Mouse (Mus musculus) heart, embryonic 13.5 days (tissue): ENCODE results near the gene Mcm3ap. TPM values are rescaled to one million over a fixed set of nuclear protein-coding genes. Genes with fewer than 3 reads are reported as not detected.

Experiments
- ATAC-seq: fragments of 200-750 bp; cut with Nextera tagmentation; 2 replicates; pipeline ENCODE4 v1.8.0; 2017; ENCODE audit warnings: moderate TSS enrichment; ENCODE audit not compliant: insufficient number of reproducible peaks, low FRiP score, low TSS enrichment; ENCODE audit errors: extremely low read depth
- H3K27ac ChIP-seq: fragments of 300-500 bp; sonication (generic); replicated peaks from 2 replicates; pipeline ENCODE4 v1.5.1; 2015; ENCODE audit warnings: moderate library complexity, mild to moderate bottlenecking, inconsistent platforms
- H3K27me3 ChIP-seq: fragments of 300-500 bp; sonication (generic); replicated peaks from 2 replicates; pipeline ENCODE4 v1.6.1; 2015; ENCODE audit warnings: mild to moderate bottlenecking, inconsistent platforms
- H3K36me3 ChIP-seq: fragments of 300-500 bp; sonication (generic); 2 replicates; pipeline ENCODE4 v1.6.1; 2015; ENCODE audit warnings: mild to moderate bottlenecking, inconsistent platforms
- H3K4me1 ChIP-seq: fragments of 300-500 bp; sonication (generic); 2 replicates; pipeline ENCODE4 v1.6.1; 2015; ENCODE audit warnings: inconsistent platforms
- H3K4me2 ChIP-seq: fragments of 300-500 bp; sonication (generic); 2 replicates; pipeline ENCODE4 v1.6.1; 2015; ENCODE audit warnings: inconsistent platforms, mild to moderate bottlenecking, moderate library complexity
- H3K4me3 ChIP-seq: fragments of 300-500 bp; sonication (generic); 2 replicates; pipeline ENCODE4 v1.5.1; 2015; ENCODE audit warnings: moderate library complexity, mild to moderate bottlenecking, inconsistent platforms
- H3K9ac ChIP-seq: fragments of 300-500 bp; sonication (generic); 2 replicates; pipeline ENCODE4 v1.6.1; 2015; ENCODE audit warnings: inconsistent platforms, mild to moderate bottlenecking, moderate library complexity
- H3K9me3 ChIP-seq: fragments of 300-500 bp; sonication (generic); 2 replicates; pipeline ENCODE4 v1.6.1; 2016; ENCODE audit warnings: inconsistent platforms
- WGBS: fragments of 180-500 bp; shearing (Covaris S2); methylation state at CpG from one replicate; pipeline ENCODE4 v1.1.7; 2015; ENCODE audit warnings: mixed read lengths; 5-methylcytosine and 5-hydroxymethylcytosine counted together
- polyA plus RNA-seq: library from polyadenylated mRNA; unstranded; fragments of >200 nt; fragmentation: Nextera tagmentation; extraction: Ambion mirVana; gene quantifications from 2 replicates; pipeline ENCODE4 v1.2.1, GENCODE M21; 2015

The Mcm3ap gene
- polyA plus RNA-seq, 1 experiment from 2014 or later, result 32.1 TPM

DNA sequence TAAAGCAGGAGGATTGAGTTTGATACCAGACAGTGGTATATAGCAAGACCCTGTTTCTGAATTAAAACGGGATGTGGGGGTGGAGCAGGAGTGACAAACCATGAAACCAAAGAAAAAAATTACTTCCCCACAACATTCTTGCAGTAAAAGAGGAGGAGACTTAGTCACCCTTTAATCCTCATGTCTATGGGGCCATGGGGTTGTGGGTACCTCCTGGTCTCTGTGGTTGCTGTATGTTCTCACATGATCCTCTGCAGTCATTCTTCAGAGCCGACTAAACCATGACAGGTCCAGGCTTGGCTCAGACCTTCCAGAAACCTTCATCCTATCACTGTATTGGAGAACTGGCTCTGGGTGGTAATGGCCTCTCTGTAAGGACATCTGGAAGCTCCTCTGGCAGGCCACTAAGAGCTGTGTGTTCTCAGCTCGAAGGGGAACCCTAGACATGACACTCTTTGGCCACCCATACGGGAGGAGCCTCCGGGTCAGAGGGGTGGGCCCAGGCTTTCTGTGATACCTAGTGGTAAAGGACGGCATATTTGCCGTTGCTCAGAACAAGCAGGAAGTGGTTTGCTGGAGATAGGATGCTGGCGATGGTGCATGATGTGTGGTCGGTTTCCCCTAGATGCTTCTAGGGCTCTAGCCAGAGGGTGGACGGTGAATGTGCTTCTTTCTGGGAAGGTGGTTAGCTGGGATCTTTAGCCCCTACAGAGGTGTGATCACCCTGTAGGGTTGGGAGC, 74.1 kb downstream of the Mcm3ap start:
- no peak overlapping the region for H3K4me2 ChIP-seq
- 75% methylated on average over 10 of the region's 10 CpGs for WGBS
- no peak for ATAC-seq
- H3K36me3 ChIP-seq, result peaks cover 99% of the 10 kb centered on the region
- H3K27ac ChIP-seq, result no peak overlapping the region
- no peaks in the 10 kb centered on the region for H3K9me3 ChIP-seq
- H3K27me3 ChIP-seq, result no peaks in the 10 kb centered on the region
- no peaks in the 10 kb centered on the region for H3K4me1 ChIP-seq
- H3K9ac ChIP-seq, result no peak overlapping the region
- H3K4me3 ChIP-seq, result no peak overlapping the region

DNA sequence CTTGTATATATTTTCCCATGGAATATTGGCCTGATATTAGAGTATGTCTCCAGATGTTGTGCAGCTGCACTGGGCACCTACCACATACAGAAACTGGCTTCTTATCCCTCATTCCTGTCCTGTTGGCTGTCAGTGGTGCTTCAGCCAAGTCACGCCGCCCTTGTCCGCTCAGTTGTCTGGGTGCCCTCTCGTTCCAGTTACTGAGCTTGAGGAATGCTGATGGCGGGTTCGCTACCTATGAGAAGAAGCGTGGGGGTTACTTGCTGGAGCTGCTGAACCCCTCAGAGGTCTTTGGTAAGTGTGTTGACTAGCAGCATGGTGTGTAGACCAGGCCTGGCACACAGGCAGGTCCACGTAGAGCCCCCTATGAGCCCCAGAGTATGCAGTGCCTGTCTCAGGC, 77.8 kb downstream of the Mcm3ap start:
- WGBS, result 88% methylated on average over 8 of the region's 8 CpGs

DNA sequence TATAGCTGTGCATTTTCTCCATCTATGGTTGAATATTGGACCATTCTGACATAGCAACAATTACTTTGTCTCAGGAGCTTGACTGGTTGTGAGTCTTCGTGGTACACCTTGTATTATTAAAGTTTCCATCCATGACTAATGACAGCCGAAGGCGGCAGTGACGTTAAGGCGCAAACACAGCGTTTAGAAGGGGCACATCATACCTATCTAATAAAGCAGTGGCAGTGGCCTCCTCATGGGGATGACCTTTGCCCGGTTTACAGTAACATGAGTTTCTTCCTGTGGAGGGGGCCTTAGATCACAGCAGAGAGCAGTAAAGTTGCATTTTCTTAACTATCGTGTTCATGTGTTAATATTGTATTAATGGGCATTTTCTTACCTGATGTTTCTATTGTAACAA, 79.5 kb downstream of the Mcm3ap start:
- H3K9ac ChIP-seq, result no peak overlapping the region
- WGBS, result 89% methylated on average over 8 of the region's 8 CpGs
- H3K27me3 ChIP-seq, result no peaks in the 10 kb centered on the region
- peaks cover 100% of the 10 kb centered on the region for H3K36me3 ChIP-seq
- no peaks in the 10 kb centered on the region for H3K9me3 ChIP-seq
- no peak overlapping the region for H3K4me3 ChIP-seq
- no peak overlapping the region for H3K27ac ChIP-seq
- ATAC-seq, result no peak
- no peaks in the 10 kb centered on the region for H3K4me1 ChIP-seq
- H3K4me2 ChIP-seq, result no peak overlapping the region

More for the DNA sequence above, 77.8 kb downstream of the Mcm3ap start:
- H3K27me3 ChIP-seq, result no peaks in the 10 kb centered on the region
- H3K4me2 ChIP-seq, result no peak overlapping the region
- no peaks in the 10 kb centered on the region for H3K9me3 ChIP-seq
- ATAC-seq, result no peak
- no peak overlapping the region for H3K4me3 ChIP-seq
- H3K36me3 ChIP-seq, result peaks cover 100% of the 10 kb centered on the region
- no peaks in the 10 kb centered on the region for H3K4me1 ChIP-seq
- H3K27ac ChIP-seq, result no peak overlapping the region
- no peak overlapping the region for H3K9ac ChIP-seq

DNA sequence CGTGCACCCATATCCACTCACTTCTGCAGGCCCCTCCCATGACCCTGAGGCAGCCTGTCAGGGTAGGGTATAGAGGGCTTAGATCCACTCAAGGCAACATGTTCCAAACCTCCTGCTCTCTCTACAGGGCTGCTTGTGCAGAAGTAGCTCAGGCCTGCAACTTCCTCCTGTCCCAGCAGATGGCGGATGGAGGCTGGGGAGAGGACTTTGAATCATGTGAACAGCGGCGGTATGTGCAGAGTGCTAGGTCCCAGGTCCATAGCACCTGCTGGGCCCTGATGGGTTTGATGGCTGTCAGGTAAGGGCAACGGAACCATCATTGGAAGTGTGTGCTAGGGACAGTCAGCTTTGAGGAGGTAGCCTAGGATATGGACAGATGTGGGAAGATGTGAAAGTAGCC, 81.7 kb downstream of the Mcm3ap start:
- H3K27me3 ChIP-seq, result no peaks in the 10 kb centered on the region
- no peak overlapping the region for H3K27ac ChIP-seq
- H3K4me1 ChIP-seq, result no peaks in the 10 kb centered on the region
- WGBS, result 87% methylated on average over 5 of the region's 5 CpGs
- no peak overlapping the region for H3K4me3 ChIP-seq
- H3K36me3 ChIP-seq, result peaks cover 96% of the 10 kb centered on the region
- H3K4me2 ChIP-seq, result no peak overlapping the region
- no peaks in the 10 kb centered on the region for H3K9me3 ChIP-seq
- H3K9ac ChIP-seq, result no peak overlapping the region
- ATAC-seq, result no peak

DNA sequence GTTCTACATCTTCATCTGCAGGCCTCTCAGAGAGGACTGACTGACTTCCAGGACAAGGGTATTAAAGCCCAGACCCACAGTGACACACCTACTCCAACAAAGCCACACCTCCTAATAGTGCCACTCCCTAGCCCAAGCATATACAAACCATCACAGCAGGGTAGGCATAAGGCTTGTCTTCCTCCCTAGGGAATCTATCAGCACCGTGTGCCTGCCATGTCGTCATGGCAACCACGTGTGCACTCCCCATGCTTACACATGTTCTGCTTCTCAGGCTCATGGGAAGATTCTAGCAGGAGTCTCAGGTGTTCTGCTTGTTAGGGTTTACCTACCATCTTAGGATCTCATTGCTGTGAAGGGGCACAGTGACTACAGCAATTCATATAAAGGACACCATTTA, 82.8 kb downstream of the Mcm3ap start:
- no peak overlapping the region for H3K4me2 ChIP-seq
- no peak overlapping the region for H3K27ac ChIP-seq
- H3K9ac ChIP-seq, result no peak overlapping the region
- no peaks in the 10 kb centered on the region for H3K4me1 ChIP-seq
- no peaks in the 10 kb centered on the region for H3K9me3 ChIP-seq
- H3K36me3 ChIP-seq, result peaks cover 92% of the 10 kb centered on the region
- no peak overlapping the region for H3K4me3 ChIP-seq
- H3K27me3 ChIP-seq, result no peaks in the 10 kb centered on the region
- 83% methylated on average over 3 of the region's 3 CpGs for WGBS
- no peak for ATAC-seq

DNA sequence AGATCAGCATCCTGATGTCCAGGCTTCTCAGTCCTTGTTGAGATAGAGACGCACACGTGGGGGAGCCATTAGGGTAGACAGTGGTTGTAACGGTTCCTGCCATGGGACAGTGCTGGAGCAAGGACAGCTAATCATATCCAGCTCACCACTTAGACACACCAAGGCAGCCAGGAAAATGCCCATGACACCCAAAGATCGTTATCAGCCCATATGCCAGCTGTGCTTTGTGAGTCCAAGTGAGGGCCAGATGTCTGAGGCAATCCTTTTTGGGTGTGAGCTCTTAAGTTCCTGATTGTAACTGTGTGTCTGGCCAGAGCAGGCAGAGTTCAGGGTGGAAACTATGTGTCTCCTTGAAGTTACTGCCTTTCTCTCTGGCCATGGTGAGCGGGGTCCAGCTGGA, 85.3 kb downstream of the Mcm3ap start:
- no peak for ATAC-seq
- Histone ChIP-seq H3K4me2 (no peak overlapping the region), H3K9me3 (no peaks in the 10 kb centered on the region), H3K4me3 (no peak overlapping the region), H3K36me3 (peaks cover 67% of the 10 kb centered on the region), H3K9ac (no peak overlapping the region), H3K4me1 (no peaks in the 10 kb centered on the region), H3K27me3 (no peaks in the 10 kb centered on the region), H3K27ac (no peak overlapping the region)
- 85% methylated on average over 5 of the region's 5 CpGs for whole genome bisulfite sequencing

DNA sequence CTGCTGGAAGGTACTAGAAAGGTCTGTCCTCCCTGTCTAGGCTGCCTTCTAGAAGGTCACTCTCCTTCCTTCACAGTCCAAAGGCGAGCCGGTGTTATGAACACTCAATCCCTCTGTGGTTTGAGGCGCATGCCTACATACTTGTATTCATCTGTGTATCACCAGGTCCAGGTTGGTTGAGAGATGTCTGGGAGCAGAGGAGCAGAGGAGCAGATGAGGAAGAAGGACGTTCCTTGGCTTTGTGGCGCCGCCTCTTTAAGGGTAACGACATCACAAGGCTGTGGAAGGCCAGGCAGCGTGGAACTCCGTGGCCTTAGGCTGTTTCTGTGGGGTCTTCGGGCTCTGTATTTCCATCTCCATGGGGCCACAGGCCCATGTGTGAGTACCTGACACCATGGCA, 93.2 kb downstream of the Mcm3ap start, which contains the start of gene Spatc1l:
TSS of gene Spatc1l (plus strand) at position 301 of the 400 bp plus-strand sequence.
- Histone ChIP-seq H3K4me3 (no peak within 1 kb of the TSS), H3K4me1 (no peaks in the 10 kb centered on the region), H3K4me2 (no peak within 1 kb of the TSS), H3K27me3 (no peaks in the 10 kb centered on the region), H3K9ac (no peak within 1 kb of the TSS), H3K27ac (no peak within 1 kb of the TSS), H3K9me3 (no peaks in the 10 kb centered on the region), H3K36me3 (no peaks in the 10 kb centered on the region)
- WGBS, result 88% methylated on average over 10 of the region's 10 CpGs
- ATAC-seq, result no peak

Other genes starting within 250 kb of the Mcm3ap start
- gene Prmt2, start 231.1 kb upstream of the Mcm3ap start, polyA plus RNA-seq, result 50.9 and 57.4 TPM in 2 replicates
- gene S100b, start 215.1 kb upstream of the Mcm3ap start, polyA plus RNA-seq, result 0.16 and 0.42 TPM in 2 replicates
- gene Dip2a, start 123.6 kb upstream of the Mcm3ap start, polyA plus RNA-seq, result 7.5 and 8.1 TPM in 2 replicates
- gene AC141477.1, start 28.5 kb upstream of the Mcm3ap start, polyA plus RNA-seq, result 1.8 TPM in 1 of 2 replicates, not detected in the other
- gene Pcnt, start 26.1 kb upstream of the Mcm3ap start, polyA plus RNA-seq, result 9.6 and 9.7 TPM in 2 replicates
- gene 2610028H24Rik, start 19.8 kb upstream of the Mcm3ap start, polyA plus RNA-seq, result not detected in 2 replicates
- 4.8 and 5.2 TPM in 2 replicates for gene Ybey, start 187 bp downstream of the Mcm3ap start, polyA plus RNA-seq
- 9.5 and 10.7 TPM in 2 replicates for gene Lss, start 62.7 kb downstream of the Mcm3ap start, polyA plus RNA-seq
- gene Spatc1l, start 93.3 kb downstream of the Mcm3ap start, polyA plus RNA-seq, result not detected in 2 replicates
- 3.0 and 3.6 TPM in 2 replicates for gene Ftcd, start 106.7 kb downstream of the Mcm3ap start, polyA plus RNA-seq
- gene Col6a2, start 154.7 kb downstream of the Mcm3ap start, polyA plus RNA-seq, result 47.1 and 51.6 TPM in 2 replicates